ENCODE assay signal across 11 mouse cellular contexts in genomic region chr14:51983251-51983650, GRCm38 (mm10). TPM values are rescaled to one million over a fixed set of nuclear protein-coding genes. Genes with fewer than 3 reads are reported as not detected.
DNase-seq lines count a peak whose midpoint lies in the region; ATAC-seq and TF ChIP-seq lines count a peak whose summit lies in the region.
"Had no signal": no experiment of that assay in that cellular context is flagged by ENCODE, and none has a peak within 500 bp of the region (broad histone marks: within the 10 kb centered on the region; RNA-seq: fewer than 3 reads in every experiment).

No protein-coding gene starts in this region.

- 60% methylated on average over 4 of the region's 4 CpGs for WGBS in intestine, embryonic 14.5 days
- WGBS in intestine, postnatal 0 days: 76% methylated on average over 4 of the region's 4 CpGs
- 58% methylated on average over 4 of the region's 4 CpGs for WGBS in limb, embryonic 14.5 days

- DNase-seq in intestine, embryonic 14.5 days (ENCODE audit: low spot score): no peak
- DNase-seq in 416B (ENCODE audit: low read depth): peak; percentile 44
- peak; percentile 54 for DNase-seq in MN1 (ENCODE audit: low spot score)
- no peak for DNase-seq in limb, embryonic 14.5 days (ENCODE audit: low spot score)
- no peak for DNase-seq in left cerebral cortex, postnatal 25 days (ENCODE audit: low spot score in 2 of 2)
- DNase-seq in natural killer cell, adult 2 months (ENCODE audit: low spot score in 2 of 2): no peak
- no peak for DNase-seq in cerebellum, postnatal 4 days (ENCODE audit: low spot score in 2 of 2)
- DNase-seq: gastrocnemius, postnatal 25 days; kidney, postnatal 10 days had no signal

- peaks cover 15% of the 10 kb centered on the region; the same call in 1 of the 2 replicates for H3K4me1 ChIP-seq in intestine, embryonic 14.5 days (replicated peaks; ENCODE audit: control insufficient read depth, insufficient read depth, low read length)
- peaks cover 3% of the 10 kb centered on the region; the same call in 1 of the 2 replicates for H3K4me1 ChIP-seq in intestine, postnatal 0 days (replicated peaks; ENCODE audit: control insufficient read depth, insufficient read depth, low read length)
- H3K4me1 ChIP-seq in limb, embryonic 14.5 days (ENCODE audit: control insufficient read depth, insufficient read depth, low read length): peaks cover 16% of the 10 kb centered on the region

- no peak overlapping the region for H3K4me3 ChIP-seq in intestine, embryonic 14.5 days (ENCODE audit: low read depth, low read length)
- no peak overlapping the region for H3K4me3 ChIP-seq in intestine, postnatal 0 days (ENCODE audit: low read depth, low read length)
- no peak overlapping the region for H3K4me3 ChIP-seq in limb, embryonic 14.5 days (replicated peaks; ENCODE audit: low read length)

- no peaks in the 10 kb centered on the region for H3K27me3 ChIP-seq in intestine, embryonic 14.5 days (replicated peaks; ENCODE audit: control insufficient read depth, insufficient read depth, low read length)
- no peaks in the 10 kb centered on the region for H3K27me3 ChIP-seq in intestine, postnatal 0 days (replicated peaks; ENCODE audit: control insufficient read depth, insufficient read depth, low read length)
- H3K27me3 ChIP-seq in limb, embryonic 14.5 days (ENCODE audit: control insufficient read depth, insufficient read depth, low read length): no peaks in the 10 kb centered on the region

- H3K36me3 ChIP-seq in intestine, embryonic 14.5 days (ENCODE audit: control insufficient read depth, insufficient read depth, low read length): peaks cover 12% of the 10 kb centered on the region
- H3K36me3 ChIP-seq in intestine, postnatal 0 days (ENCODE audit: control insufficient read depth, insufficient read depth): no peaks in the 10 kb centered on the region
- peaks cover 18% of the 10 kb centered on the region for H3K36me3 ChIP-seq in limb, embryonic 14.5 days (ENCODE audit: control insufficient read depth, insufficient read depth, low read length)

- TF ChIP-seq POLR2A in limb, embryonic 14.5 days (IDR thresholded peaks at IDR 0.05; ENCODE audit: borderline replicate concordance, extremely low read depth, insufficient read depth, insufficient read length): no peak

- no peak for TF ChIP-seq CTCF in intestine, postnatal 0 days (IDR thresholded peaks at IDR 0.05; ENCODE audit: low read depth)

- ATAC-seq in intestine, embryonic 14.5 days (replicated peaks; ENCODE audit: low FRiP score, low TSS enrichment, low read depth): no peak
- no peak for ATAC-seq in intestine, postnatal 0 days
- ATAC-seq in limb, embryonic 14.5 days (ENCODE audit: low FRiP score, low read depth): no peak

- intact Hi-C loops in left cerebral cortex, postnatal 25 days (cut with DNase I): no loop called here

- no peaks in the 10 kb centered on the region for H3K9me3 ChIP-seq in intestine, embryonic 14.5 days (ENCODE audit: control insufficient read depth, low read length)
- H3K9me3 ChIP-seq in intestine, postnatal 0 days (ENCODE audit: control insufficient read depth): no peaks in the 10 kb centered on the region
- H3K9me3 ChIP-seq in limb, embryonic 14.5 days (ENCODE audit: control insufficient read depth, low read length): no peaks in the 10 kb centered on the region

- H3K27ac ChIP-seq in intestine, embryonic 14.5 days (ENCODE audit: low read depth): no peak overlapping the region
- H3K27ac ChIP-seq in intestine, postnatal 0 days (ENCODE audit: low read depth, low read length): no peak overlapping the region
- H3K27ac ChIP-seq in limb, embryonic 14.5 days (replicated peaks; ENCODE audit: low read depth, low read length): peak overlapping the region; percentile 96; the same call in 1 of the 2 replicates

- H3K9ac ChIP-seq in intestine, embryonic 14.5 days (ENCODE audit: low read length): no peak overlapping the region
- no peak overlapping the region for H3K9ac ChIP-seq in intestine, postnatal 0 days (ENCODE audit: low read depth, low read length)
- H3K9ac ChIP-seq in limb, embryonic 14.5 days (ENCODE audit: low read depth, low read length, severe bottlenecking): peak overlapping the region; percentile 89; the same call in 1 of the 2 replicates

- peak overlapping the region; percentile 80; the same call in 1 of the 2 replicates for H3K4me2 ChIP-seq in intestine, embryonic 14.5 days (ENCODE audit: low read length)
- H3K4me2 ChIP-seq in intestine, postnatal 0 days (replicated peaks; ENCODE audit: low read depth): no peak overlapping the region; the same call in 1 of the 2 replicates
- H3K4me2 ChIP-seq in limb, embryonic 14.5 days (replicated peaks; ENCODE audit: low read depth, low read length, severe bottlenecking): 0 out of 2 replicates have a peak overlapping the region, but pooled peaks have one; percentile 69

RNA-seq across cellular contexts. Expression of gene Arhgef40, which starts 1.3 kb away (rescaled TPM):
- 80.8 and 86.3 TPM in 2 replicates for polyA plus RNA-seq in intestine, embryonic 14.5 days (2014; fragmentation: Nextera tagmentation; extraction: Ambion mirVana)
- polyA plus RNA-seq in intestine, postnatal 0 days (2015; fragmentation: Nextera tagmentation; extraction: Ambion mirVana): 18.2 and 19.7 TPM in 2 replicates
- 220 and 277 TPM in 2 replicates for polyA plus RNA-seq in limb, embryonic 14.5 days (2012; rRNA removed)
- 143 and 160 TPM in 2 replicates for polyA plus RNA-seq in limb, embryonic 14.5 days (2014; fragmentation: Nextera tagmentation; extraction: Ambion mirVana)
- 10 to 100 TPM; 26.3 to 28.5 TPM for total RNA-seq in left cerebral cortex, postnatal 25 days (2021)

RNA-seq across cellular contexts. Expression of gene Tmem253, which starts 32.2 kb away (rescaled TPM):
- 6.8 and 8.5 TPM in 2 replicates for polyA plus RNA-seq in intestine, embryonic 14.5 days (2014; fragmentation: Nextera tagmentation; extraction: Ambion mirVana)
- polyA plus RNA-seq in intestine, postnatal 0 days (2015; fragmentation: Nextera tagmentation; extraction: Ambion mirVana): 221 and 224 TPM in 2 replicates
- polyA plus RNA-seq in limb, embryonic 14.5 days (2012; rRNA removed): 0.99 and 1.3 TPM in 2 replicates
- polyA plus RNA-seq in limb, embryonic 14.5 days (2014; fragmentation: Nextera tagmentation; extraction: Ambion mirVana): 0.28 and 0.81 TPM in 2 replicates
- under 1 TPM in 1 of 2 experiments, not detected in 1; 0.60 TPM for total RNA-seq in left cerebral cortex, postnatal 25 days (2021)

RNA-seq across cellular contexts. Expression of gene Zfp219, which starts 37.3 kb away (rescaled TPM):
- polyA plus RNA-seq in intestine, embryonic 14.5 days (2014; fragmentation: Nextera tagmentation; extraction: Ambion mirVana): 31.9 and 34.0 TPM in 2 replicates
- polyA plus RNA-seq in intestine, postnatal 0 days (2015; fragmentation: Nextera tagmentation; extraction: Ambion mirVana): 11.9 and 12.5 TPM in 2 replicates
- polyA plus RNA-seq in limb, embryonic 14.5 days (2012; rRNA removed): 89.4 and 126 TPM in 2 replicates
- polyA plus RNA-seq in limb, embryonic 14.5 days (2014; fragmentation: Nextera tagmentation; extraction: Ambion mirVana): 30.3 and 37.5 TPM in 2 replicates
- total RNA-seq in left cerebral cortex, postnatal 25 days (2021): 10 to 100 TPM; 32.0 to 36.3 TPM

RNA-seq across cellular contexts. Expression of gene Olfr221, which starts 59.0 kb away (rescaled TPM):
- not detected in 2 replicates for polyA plus RNA-seq in intestine, embryonic 14.5 days (2014; fragmentation: Nextera tagmentation; extraction: Ambion mirVana)
- not detected in 2 replicates for polyA plus RNA-seq in intestine, postnatal 0 days (2015; fragmentation: Nextera tagmentation; extraction: Ambion mirVana)
- polyA plus RNA-seq in limb, embryonic 14.5 days (2012; rRNA removed): not detected in 2 replicates
- not detected in 2 replicates for polyA plus RNA-seq in limb, embryonic 14.5 days (2014; fragmentation: Nextera tagmentation; extraction: Ambion mirVana)
- not detected for total RNA-seq in left cerebral cortex, postnatal 25 days (2021)
- total RNA-seq: gastrocnemius, postnatal 25 days had no signal
- polyA plus RNA-seq: liver, embryonic 16.5 days had no signal

Comparison
In these comparisons a context has a peak if more than half of its experiments do, and no peak if none do; other contexts are left out.
1. RNA of gene Tmem253, which starts 32.2 kb away (polyA plus RNA-seq): 221 to 224 TPM in intestine, postnatal 0 days; 6.8 to 8.5 TPM in intestine, embryonic 14.5 days and 0.28 to 1.3 TPM in limb, embryonic 14.5 days; every median in the first group is over 10 times any median in the second.
2. DNase-seq: peak in 416B (single experiment) and MN1 (single experiment); none in intestine, embryonic 14.5 days (single experiment), limb, embryonic 14.5 days (single experiment), left cerebral cortex, postnatal 25 days (0 of 2), natural killer cell, adult 2 months (0 of 2) and cerebellum, postnatal 4 days (0 of 2).